Mouse (Mus musculus) cortical plate, adult 2 months (tissue): Measurements from ENCODE around the gene Eif3b.

Experiments
- CTCF ChIP-seq: fragments of 200-500 bp; IDR thresholded peaks from 2 replicates; pipeline ENCODE4 v1.5.1; 2011; ENCODE audit warnings: mild to moderate bottlenecking, control low read depth, low read length; ENCODE audit not compliant: insufficient read depth; ENCODE audit errors: extremely low read depth
- POLR2A ChIP-seq: fragments of 200-500 bp; IDR thresholded peaks from 2 replicates; pipeline ENCODE4 v1.6.1; 2011; ENCODE audit warnings: mild to moderate bottlenecking, low read length, control low read depth; ENCODE audit not compliant: insufficient read depth; ENCODE audit errors: extremely low read depth

DNA sequence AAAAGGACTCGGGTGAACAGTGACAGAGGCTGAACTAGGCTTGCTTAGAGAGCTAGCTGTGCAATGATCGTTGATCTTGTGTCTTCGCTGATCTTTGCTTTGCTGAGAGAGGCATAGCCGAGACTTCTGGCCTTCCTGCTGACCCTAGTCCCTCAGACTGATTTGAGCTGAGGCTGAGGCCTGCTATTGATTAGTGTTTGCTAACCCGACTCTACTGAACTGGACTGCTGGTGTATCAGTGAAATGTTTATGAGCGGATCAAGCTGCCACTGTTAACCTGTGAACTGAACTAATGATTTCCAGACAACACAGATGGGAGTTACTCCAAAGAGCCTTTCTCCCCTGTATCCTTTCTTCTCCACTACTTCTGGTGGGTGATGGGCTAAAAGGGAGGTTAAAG is 14.0 kb upstream of the Eif3b start:
- TF ChIP-seq CTCF (no peak), POLR2A (no peak)
